Mouse (Mus musculus): ENCODE measurements around the gene Fpr2. TPM values are rescaled to one million over a fixed set of nuclear protein-coding genes. Genes with fewer than 3 reads are reported as not detected.

Fpr2 gene
- polyA plus RNA-seq, 1 experiment from 2014 or later = not detected

DNA sequence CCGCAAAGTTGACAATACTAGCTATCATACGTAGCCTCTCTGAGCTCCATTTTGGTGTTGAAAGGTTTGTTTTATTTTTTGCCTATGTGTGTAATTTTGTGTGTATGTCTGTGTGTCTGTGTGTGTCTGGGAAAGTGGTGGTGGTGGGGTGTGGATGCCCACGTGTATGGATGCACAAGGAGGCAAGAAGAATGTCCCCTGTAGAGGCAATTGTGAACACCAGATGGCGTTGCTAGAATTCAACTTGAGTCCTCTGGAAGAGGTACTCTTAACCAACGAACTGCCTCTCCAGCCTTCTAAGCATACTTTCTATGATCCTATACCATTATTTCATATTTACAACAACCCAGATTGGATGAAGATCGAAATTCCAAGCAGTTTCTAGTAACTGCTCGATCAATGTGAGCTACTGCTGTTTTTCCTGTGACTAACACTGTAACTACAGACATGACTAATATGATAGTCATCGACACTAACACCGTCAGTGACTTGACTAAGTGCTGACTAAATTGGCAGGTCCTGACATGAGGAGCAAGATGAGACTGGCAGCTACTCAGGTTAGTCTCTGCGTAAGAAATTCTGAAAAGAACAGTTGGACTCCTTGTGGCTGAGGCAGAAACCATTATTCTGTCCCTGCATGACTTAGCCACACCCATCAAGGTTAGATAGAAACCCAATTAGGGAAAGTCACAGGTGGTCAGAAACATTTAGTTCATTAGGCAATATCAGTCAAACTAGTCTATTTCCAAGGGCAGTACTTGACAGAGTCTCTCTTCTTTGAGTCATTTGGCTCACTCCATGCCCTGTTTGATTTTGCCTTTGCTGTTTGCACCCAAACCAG, 42.2 kb upstream of the Fpr2 start:
- Histone ChIP-seq H3K9ac (ENCODE audit: low read depth, low read length) (no peak overlapping the region), H3K27ac (ENCODE audit: low read depth, low read length) (no peak overlapping the region), H3K9me3 (ENCODE audit: control insufficient read depth) (no peaks in the 10 kb centered on the region), H3K36me3 (ENCODE audit: control insufficient read depth, insufficient read depth) (peaks cover under 1% of the 10 kb centered on the region), H3K4me1 (replicated peaks; ENCODE audit: control insufficient read depth, insufficient read depth, low read length) (no peaks in the 10 kb centered on the region), H3K4me3 (ENCODE audit: low read depth, low read length) (no peak overlapping the region), H3K27me3 (replicated peaks; ENCODE audit: control insufficient read depth, insufficient read depth, low read length) (no peaks in the 10 kb centered on the region), H3K4me2 (replicated peaks; ENCODE audit: low read depth) (no peak overlapping the region)
- WGBS = 78% methylated on average over 10 of the region's 10 CpGs
- peak; percentile 37; the same call in 1 of the 2 replicates for TF ChIP-seq CTCF (IDR thresholded peaks at IDR 0.05; ENCODE audit: low read depth)
- ATAC-seq = no peak

DNA sequence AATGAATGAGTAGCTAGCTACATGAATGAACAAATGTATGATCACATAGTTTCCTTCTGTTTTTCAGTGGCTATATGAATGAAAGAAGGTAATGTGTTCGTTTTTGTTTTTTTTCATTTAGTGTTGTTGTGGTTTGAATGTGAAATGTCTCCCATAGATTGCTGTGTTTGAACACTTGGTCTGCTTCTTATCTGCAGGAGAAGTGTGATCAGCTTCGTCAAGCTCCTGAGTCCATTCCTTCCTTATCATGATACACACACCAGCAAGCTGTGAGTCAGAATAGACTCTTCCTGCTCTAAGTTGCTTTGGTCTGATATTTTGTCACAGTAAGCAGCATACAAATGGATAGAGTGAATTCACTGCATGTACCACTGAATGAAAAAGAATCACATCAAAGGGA, 38.6 kb upstream of the Fpr2 start:
- Histone ChIP-seq H3K4me1 (replicated peaks; ENCODE audit: control insufficient read depth, insufficient read depth, low read length) (no peaks in the 10 kb centered on the region), H3K27me3 (replicated peaks; ENCODE audit: control insufficient read depth, insufficient read depth, low read length) (no peaks in the 10 kb centered on the region), H3K9me3 (ENCODE audit: control insufficient read depth) (no peaks in the 10 kb centered on the region), H3K36me3 (ENCODE audit: control insufficient read depth, insufficient read depth) (no peaks in the 10 kb centered on the region), H3K4me2 (replicated peaks; ENCODE audit: low read depth) (no peak overlapping the region), H3K27ac (ENCODE audit: low read depth, low read length) (no peak overlapping the region), H3K9ac (ENCODE audit: low read depth, low read length) (no peak overlapping the region), H3K4me3 (ENCODE audit: low read depth, low read length) (no peak overlapping the region)
- 63% methylated on average over 2 of the region's 2 CpGs for WGBS
- no peak for ATAC-seq
- no peak for TF ChIP-seq CTCF (IDR thresholded peaks at IDR 0.05; ENCODE audit: low read depth)

DNA sequence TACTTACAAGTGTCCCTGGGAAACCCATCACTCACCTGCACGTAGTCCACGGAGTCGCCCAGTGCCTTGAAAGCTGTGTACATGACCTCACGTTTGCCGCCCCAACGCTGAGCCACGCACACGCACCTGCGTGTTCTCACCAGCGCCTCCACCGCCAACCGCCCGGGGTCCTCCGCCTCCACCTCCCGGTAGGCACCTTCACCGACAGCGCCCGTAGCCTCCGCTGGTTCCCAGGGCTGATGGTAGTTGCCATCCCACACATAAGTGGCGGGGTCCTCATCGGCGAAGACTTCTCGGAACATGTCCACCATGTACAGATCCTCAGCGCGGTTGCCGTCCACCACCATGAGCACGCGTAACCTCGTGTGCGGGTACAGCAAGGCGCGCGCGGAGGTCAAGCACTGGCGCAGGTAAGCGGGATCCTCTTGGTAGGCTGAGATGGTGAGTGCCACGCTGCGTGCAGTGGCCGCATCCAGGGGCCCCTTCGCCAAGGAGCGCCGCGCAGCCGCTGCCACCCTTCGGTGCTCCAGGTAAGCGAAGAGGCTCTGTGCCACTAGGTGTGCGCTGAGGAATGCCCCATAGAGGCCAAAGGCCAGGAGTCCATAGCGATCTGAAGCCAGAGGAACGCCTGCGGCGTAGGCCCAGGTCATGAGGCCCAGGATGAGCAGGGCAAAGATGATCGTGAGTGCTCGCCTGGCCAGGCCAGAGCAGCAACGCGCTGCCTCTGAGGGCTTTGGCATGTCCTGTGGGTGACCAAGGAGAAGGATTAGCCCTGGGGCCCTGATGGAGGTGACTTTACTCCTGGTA, 37.5 kb upstream of the Fpr2 start:
- Histone ChIP-seq H3K27me3 (replicated peaks; ENCODE audit: control insufficient read depth, insufficient read depth, low read length) (no peaks in the 10 kb centered on the region), H3K4me1 (replicated peaks; ENCODE audit: control insufficient read depth, insufficient read depth, low read length) (no peaks in the 10 kb centered on the region), H3K9ac (ENCODE audit: low read depth, low read length) (no peak overlapping the region), H3K4me3 (ENCODE audit: low read depth, low read length) (no peak overlapping the region), H3K36me3 (ENCODE audit: control insufficient read depth, insufficient read depth) (no peaks in the 10 kb centered on the region), H3K27ac (ENCODE audit: low read depth, low read length) (no peak overlapping the region), H3K4me2 (replicated peaks; ENCODE audit: low read depth) (peak overlapping the region; percentile 24; the same call in 1 of the 2 replicates), H3K9me3 (ENCODE audit: control insufficient read depth) (no peaks in the 10 kb centered on the region)
- ATAC-seq = 0 out of 2 replicates have a peak, but pooled peaks have one; percentile 36
- 26% methylated on average over 55 of the region's 55 CpGs for WGBS
- TF ChIP-seq CTCF (IDR thresholded peaks at IDR 0.05; ENCODE audit: low read depth) = no peak

DNA sequence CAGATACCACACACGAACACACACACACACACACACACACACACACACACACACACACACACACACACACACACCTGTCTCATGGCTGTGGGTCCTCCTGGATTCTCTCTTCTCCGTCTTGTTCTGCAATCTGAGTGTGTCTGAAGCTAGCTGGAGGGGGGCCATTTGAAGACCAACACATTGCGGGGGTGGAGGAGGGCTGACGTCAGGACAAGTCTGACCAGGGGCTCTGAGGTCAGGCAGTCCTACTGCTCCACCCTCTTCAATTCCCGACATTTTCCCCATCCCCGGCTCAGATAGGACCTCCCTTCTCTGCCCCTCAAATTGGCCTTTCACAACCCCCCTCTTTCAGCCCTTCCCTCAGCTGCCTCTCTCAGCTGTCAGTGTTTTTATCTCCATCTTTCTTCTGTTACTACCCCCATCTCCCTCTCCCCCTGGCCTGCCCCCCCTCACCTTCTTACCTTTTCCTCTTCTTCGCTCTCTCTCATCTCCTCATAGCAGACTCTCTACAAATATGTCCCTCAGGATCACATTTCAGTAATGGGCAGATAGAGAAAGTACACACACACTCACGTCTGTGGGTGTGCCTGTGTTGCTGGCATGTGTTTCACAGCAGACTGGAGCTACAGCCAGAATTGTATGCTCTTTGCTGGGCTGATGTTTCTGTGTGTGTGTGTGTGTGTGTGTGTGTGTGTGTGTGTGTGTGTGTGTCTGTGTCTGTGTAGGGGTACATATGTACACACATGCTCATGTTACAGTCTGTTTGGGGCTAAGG, 32.4 kb upstream of the Fpr2 start, which contains the start of gene Has1:
Gene Has1 (minus strand): TSS at position 142 of the 775 bp plus-strand sequence.
- no peak for ATAC-seq
- no peak within 1 kb of the TSS for H3K27ac ChIP-seq (ENCODE audit: low read depth, low read length)
- H3K9ac ChIP-seq (ENCODE audit: low read depth, low read length) = no peak within 1 kb of the TSS
- no peaks in the 10 kb centered on the region for H3K27me3 ChIP-seq (replicated peaks; ENCODE audit: control insufficient read depth, insufficient read depth, low read length)
- no peak within 1 kb of the TSS for H3K4me3 ChIP-seq (ENCODE audit: low read depth, low read length)
- H3K9me3 ChIP-seq (ENCODE audit: control insufficient read depth) = no peaks in the 10 kb centered on the region
- WGBS = 45% methylated on average over 8 of the region's 8 CpGs
- no peaks in the 10 kb centered on the region for H3K4me1 ChIP-seq (replicated peaks; ENCODE audit: control insufficient read depth, insufficient read depth, low read length)
- no peak within 1 kb of the TSS for H3K4me2 ChIP-seq (replicated peaks; ENCODE audit: low read depth)
- H3K36me3 ChIP-seq (ENCODE audit: control insufficient read depth, insufficient read depth) = no peaks in the 10 kb centered on the region
- TF ChIP-seq CTCF (IDR thresholded peaks at IDR 0.05; ENCODE audit: low read depth) = no peak

DNA sequence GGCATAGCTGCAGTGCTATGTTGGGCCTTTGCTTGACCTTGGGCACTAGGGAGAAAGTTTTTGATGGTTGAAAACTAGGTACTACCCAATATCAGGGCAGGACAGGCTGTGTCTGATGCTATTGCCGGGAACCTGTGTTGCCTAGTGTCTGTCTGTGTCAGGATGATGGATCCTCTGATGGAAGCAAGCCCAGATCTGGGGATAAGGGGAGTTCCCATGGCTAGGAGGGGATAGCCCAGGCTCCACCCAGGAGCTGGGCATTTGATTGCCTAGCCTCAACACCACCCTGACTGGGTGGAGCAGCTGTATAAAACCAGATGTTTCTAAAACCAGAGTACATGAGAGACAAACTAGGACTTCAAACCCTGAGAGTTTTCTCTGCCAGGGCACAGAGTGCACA, 31.0 kb upstream of the Fpr2 start:
- Histone ChIP-seq H3K4me3 (ENCODE audit: low read depth, low read length) (no peak overlapping the region), H3K36me3 (ENCODE audit: control insufficient read depth, insufficient read depth) (no peaks in the 10 kb centered on the region), H3K4me2 (replicated peaks; ENCODE audit: low read depth) (no peak overlapping the region), H3K27ac (ENCODE audit: low read depth, low read length) (no peak overlapping the region), H3K4me1 (replicated peaks; ENCODE audit: control insufficient read depth, insufficient read depth, low read length) (no peaks in the 10 kb centered on the region), H3K9ac (ENCODE audit: low read depth, low read length) (no peak overlapping the region), H3K9me3 (ENCODE audit: control insufficient read depth) (no peaks in the 10 kb centered on the region), H3K27me3 (replicated peaks; ENCODE audit: control insufficient read depth, insufficient read depth, low read length) (no peaks in the 10 kb centered on the region)
- TF ChIP-seq CTCF (IDR thresholded peaks at IDR 0.05; ENCODE audit: low read depth) = no peak
- no peak for ATAC-seq
- WGBS = 82% methylated on average over 1 of the region's 1 CpGs

DNA sequence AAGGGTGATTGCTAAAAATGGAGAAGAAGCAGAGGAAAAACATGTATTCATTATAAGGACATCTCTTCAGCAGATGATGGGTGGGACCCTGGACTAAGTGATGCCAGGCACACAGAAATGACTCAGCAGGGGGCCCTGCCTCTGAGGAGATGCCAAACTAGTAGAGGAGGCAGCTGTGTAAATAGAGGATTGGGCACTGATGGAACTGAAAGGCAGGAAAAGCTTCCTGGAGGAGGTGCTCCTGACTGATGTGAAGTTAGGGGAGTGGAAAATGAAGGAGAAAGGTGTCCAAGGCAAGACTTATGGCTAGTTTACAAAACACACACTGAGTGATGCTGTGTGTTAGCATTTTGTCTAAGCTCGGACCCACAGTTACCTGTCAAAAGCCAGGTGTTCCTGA, 30.2 kb upstream of the Fpr2 start:
- Histone ChIP-seq H3K4me3 (ENCODE audit: low read depth, low read length) (no peak overlapping the region), H3K36me3 (ENCODE audit: control insufficient read depth, insufficient read depth) (no peaks in the 10 kb centered on the region), H3K4me1 (replicated peaks; ENCODE audit: control insufficient read depth, insufficient read depth, low read length) (no peaks in the 10 kb centered on the region), H3K9ac (ENCODE audit: low read depth, low read length) (no peak overlapping the region), H3K4me2 (replicated peaks; ENCODE audit: low read depth) (no peak overlapping the region), H3K27ac (ENCODE audit: low read depth, low read length) (no peak overlapping the region), H3K27me3 (replicated peaks; ENCODE audit: control insufficient read depth, insufficient read depth, low read length) (no peaks in the 10 kb centered on the region), H3K9me3 (ENCODE audit: control insufficient read depth) (no peaks in the 10 kb centered on the region)
- no peak for TF ChIP-seq CTCF (IDR thresholded peaks at IDR 0.05; ENCODE audit: low read depth)
- ATAC-seq = no peak
- WGBS = 83% methylated on average over 1 of the region's 1 CpGs

Measured in intestine, postnatal 0 days (tissue).